Mouse (Mus musculus) right cerebral cortex, postnatal 4 days (tissue): ENCODE data around the gene Il24.

Experiments used
- DNase-seq: peaks from one replicate; pipeline ENCODE4 v3.0.0-alpha.2; 2022

Gene Il24

GRCm38 (mm10) chr1:130887354-130887753 is at the start of gene Il24:
TSS of gene Il24 (minus strand) at chr1:130887454.
- DNase-seq, result no peak

- DNase-seq, result no peak
Measured at GRCm38 (mm10) chr1:130936351-130936750, 49.1 kb upstream of the Il24 start.

GRCm38 (mm10) chr1:130926484-130926883 is 39.2 kb upstream of the Il24 start:
- DNase-seq, result no peak

- DNase-seq, result no peak
Measured at GRCm38 (mm10) chr1:130918323-130918980, 31.2 kb upstream of the Il24 start.

GRCm38 (mm10) chr1:130911401-130912010 is 24.3 kb upstream of the Il24 start, which contains the start of gene Il20:
TSS of gene Il20 (minus strand) at chr1:130911451.
- DNase-seq, result no peak

GRCm38 (mm10) chr1:130902505-130902904 is 15.3 kb upstream of the Il24 start:
- DNase-seq, result no peak

GRCm38 (mm10) chr1:130894468-130894867 is 7.2 kb upstream of the Il24 start:
- no peak for DNase-seq

- no peak for DNase-seq
Measured at GRCm38 (mm10) chr1:130893329-130894040, 6.2 kb upstream of the Il24 start.

GRCm38 (mm10) chr1:130892446-130892845 is 5.2 kb upstream of the Il24 start:
- DNase-seq, result no peak

- DNase-seq, result no peak
Measured at GRCm38 (mm10) chr1:130883146-130883545, 4.1 kb downstream of the Il24 start.

- no peak for DNase-seq
Measured at GRCm38 (mm10) chr1:130879927-130880326, 7.3 kb downstream of the Il24 start.

- peak; percentile 33 for DNase-seq
Measured at GRCm38 (mm10) chr1:130877889-130878614, 9.2 kb downstream of the Il24 start.

- DNase-seq, result peak; percentile 36
Measured at GRCm38 (mm10) chr1:130876931-130877509, 10.2 kb downstream of the Il24 start.

- DNase-seq, result no peak
Measured at GRCm38 (mm10) chr1:130875910-130876309, 11.3 kb downstream of the Il24 start.

- DNase-seq, result no peak
Measured at GRCm38 (mm10) chr1:130875139-130875538, 12.1 kb downstream of the Il24 start.

GRCm38 (mm10) chr1:130872912-130873311 is 14.3 kb downstream of the Il24 start:
- no peak for DNase-seq

- no peak for DNase-seq
Measured at GRCm38 (mm10) chr1:130865541-130866221, 21.6 kb downstream of the Il24 start, which contains the start of gene Fcmr. TSS of gene Fcmr (plus strand) at chr1:130865669.

- no peak for DNase-seq
Measured at GRCm38 (mm10) chr1:130864741-130865140, 22.5 kb downstream of the Il24 start.

GRCm38 (mm10) chr1:130864238-130864637 is 23.0 kb downstream of the Il24 start:
- DNase-seq, result no peak

- DNase-seq, result no peak
Measured at GRCm38 (mm10) chr1:130857456-130857855, 29.8 kb downstream of the Il24 start.

- no peak for DNase-seq
Measured at GRCm38 (mm10) chr1:130855723-130856122, 31.5 kb downstream of the Il24 start.

GRCm38 (mm10) chr1:130854819-130855218 is 32.4 kb downstream of the Il24 start:
- DNase-seq, result no peak
